Mouse (Mus musculus): ENCODE measurements around the gene Cfap77.

GRCm38 (mm10) chr2:28915104-28915738 lies 139.6 kb downstream of the Cfap77 start:
- TF ChIP-seq POLR2A (IDR thresholded peaks at IDR 0.05; ENCODE audit: insufficient read depth, low read depth, low read length) (no peak), CTCF (IDR thresholded peaks at IDR 0.05; ENCODE audit: insufficient read depth, low read depth, low read length) (no peak)
